Mouse (Mus musculus) liver, adult 2 months (tissue): ENCODE measurements around the gene Snrpd2.

Source experiments
- CTCF ChIP-seq: fragments of 200-500 bp; IDR thresholded peaks from 2 replicates; pipeline ENCODE4 v1.5.1; 2011; ENCODE audit warnings: low read depth, low read length, control low read depth
- POLR2A ChIP-seq: fragments of 200-500 bp; IDR thresholded peaks from 2 replicates; pipeline ENCODE4 v1.6.1; 2011; ENCODE audit warnings: low read length, control low read depth; ENCODE audit not compliant: insufficient read depth; ENCODE audit errors: extremely low read depth

GRCm38 (mm10) chr7:19197985-19198384 lies 48.5 kb downstream of the Snrpd2 start:
- TF ChIP-seq CTCF, result peak; percentile 86
- no peak for TF ChIP-seq POLR2A
